Mouse (Mus musculus): ENCODE results near the gene Zfyve16. TPM values are rescaled to one million over a fixed set of nuclear protein-coding genes. Genes with fewer than 3 reads are reported as not detected.

Gene Zfyve16
- polyA plus RNA-seq, 1 experiment, result not detected

DNA sequence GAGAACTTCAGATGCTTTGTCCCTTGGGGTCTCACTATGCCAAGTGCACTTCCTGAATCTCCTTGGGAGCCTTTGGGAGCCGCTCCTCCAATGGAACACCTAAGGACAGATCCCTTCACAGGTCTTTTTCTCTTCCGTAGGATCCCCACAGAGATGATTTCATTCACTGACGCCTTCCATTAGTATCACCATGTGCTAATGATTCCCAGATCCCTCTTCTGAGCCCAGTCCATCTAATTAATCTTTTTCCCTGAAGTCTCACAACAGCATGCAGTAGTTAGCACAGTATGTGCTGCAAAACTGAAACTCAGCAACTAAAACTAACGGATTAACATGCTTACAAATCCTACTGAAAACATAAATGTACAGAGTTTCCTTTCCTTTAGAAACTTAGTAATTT lies 8.5 kb upstream of the Zfyve16 start:
- no peak overlapping the region for H3K4me3 ChIP-seq (ENCODE audit: insufficient read depth, low read depth, low read length)
- no peaks in the 10 kb centered on the region for H3K4me1 ChIP-seq (ENCODE audit: control insufficient read depth, insufficient read depth, low read length)
- WGBS, result 65% methylated on average over 4 of the region's 4 CpGs
- no peak for TF ChIP-seq CTCF (IDR thresholded peaks at IDR 0.05; ENCODE audit: insufficient read depth, low read depth, low read length)
- no peak for TF ChIP-seq POLR2A (IDR thresholded peaks at IDR 0.05; ENCODE audit: insufficient read depth, low read depth, low read length)
- H3K27ac ChIP-seq (ENCODE audit: insufficient read depth, low read depth, low read length), result no peak overlapping the region

- TF ChIP-seq POLR2A (IDR thresholded peaks at IDR 0.05; ENCODE audit: insufficient read depth, low read depth, low read length), result no peak
- Histone ChIP-seq H3K4me3 (ENCODE audit: insufficient read depth, low read depth, low read length) (no peak overlapping the region), H3K4me1 (ENCODE audit: control insufficient read depth, insufficient read depth, low read length) (no peaks in the 10 kb centered on the region), H3K27ac (ENCODE audit: insufficient read depth, low read depth, low read length) (no peak overlapping the region)
- 55% methylated on average over 2 of the region's 2 CpGs for WGBS
These were observed 3.1 kb upstream of the Zfyve16 start for GRCm38 (mm10) chr13:92533801-92534200.

DNA sequence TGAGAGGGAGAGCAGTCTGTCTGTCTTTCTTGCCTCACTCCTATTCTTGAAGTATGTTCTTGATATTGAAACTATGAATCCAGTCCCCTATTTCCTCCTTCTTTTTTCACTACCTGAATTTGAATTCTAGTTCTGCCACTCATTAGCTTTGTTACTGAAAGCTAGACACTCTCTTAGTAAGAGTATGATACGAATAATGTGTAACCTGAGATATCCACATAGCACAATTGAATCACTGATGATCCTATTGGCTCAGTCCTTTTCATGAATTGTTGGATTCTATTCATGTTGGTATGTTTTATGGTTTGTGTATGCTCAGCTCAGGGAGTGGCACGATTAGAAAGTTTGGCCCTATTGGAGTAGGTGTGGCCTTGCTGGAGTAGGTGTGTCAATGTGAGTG lies 1.5 kb upstream of the Zfyve16 start:
- TF ChIP-seq CTCF (IDR thresholded peaks at IDR 0.05; ENCODE audit: insufficient read depth, low read depth, low read length) (no peak), POLR2A (IDR thresholded peaks at IDR 0.05; ENCODE audit: insufficient read depth, low read depth, low read length) (no peak)
- WGBS, result 71% methylated on average over 2 of the region's 2 CpGs
- H3K4me1 ChIP-seq (ENCODE audit: control insufficient read depth, insufficient read depth, low read length), result no peaks in the 10 kb centered on the region

DNA sequence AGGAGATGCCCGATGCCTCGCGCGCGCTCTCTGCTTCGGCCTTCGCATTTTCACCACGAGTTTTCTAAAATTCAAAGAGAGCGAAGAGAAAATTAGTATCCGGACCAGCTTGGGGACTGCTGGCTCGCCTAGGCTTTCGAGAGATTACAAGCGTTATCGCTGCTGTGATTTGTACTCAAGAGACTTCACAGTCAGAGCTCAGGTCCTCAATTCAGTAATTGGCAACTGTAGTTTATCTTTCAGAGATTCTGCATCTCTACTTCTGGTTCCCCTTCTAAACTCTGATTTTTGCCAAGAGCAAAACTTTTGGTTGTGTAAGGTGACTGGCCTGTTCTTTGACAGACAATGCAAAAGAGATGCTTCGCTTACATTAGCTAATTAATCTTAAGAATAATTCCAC lies 569 bp upstream of the Zfyve16 start:
- Histone ChIP-seq H3K27ac (ENCODE audit: insufficient read depth, low read depth, low read length) (peak overlapping the region; percentile 55), H3K4me1 (ENCODE audit: control insufficient read depth, insufficient read depth, low read length) (no peaks in the 10 kb centered on the region), H3K4me3 (ENCODE audit: insufficient read depth, low read depth, low read length) (peak overlapping the region; percentile 71)
- 3% methylated on average over 15 of the region's 15 CpGs for WGBS
- TF ChIP-seq CTCF (IDR thresholded peaks at IDR 0.05; ENCODE audit: insufficient read depth, low read depth, low read length), result no peak
- no peak for TF ChIP-seq POLR2A (IDR thresholded peaks at IDR 0.05; ENCODE audit: insufficient read depth, low read depth, low read length)

More for the DNA sequence above, 1.5 kb upstream of the Zfyve16 start:
- no peak overlapping the region for H3K27ac ChIP-seq (ENCODE audit: insufficient read depth, low read depth, low read length)
- H3K4me3 ChIP-seq (ENCODE audit: insufficient read depth, low read depth, low read length), result no peak overlapping the region

GRCm38 (mm10) chr13:92529828-92530720 lies 594 bp downstream of the Zfyve16 start:
- WGBS, result 2% methylated on average over 47 of the region's 47 CpGs
- Histone ChIP-seq H3K27ac (ENCODE audit: insufficient read depth, low read depth, low read length) (peak overlapping the region; percentile 84), H3K4me1 (ENCODE audit: control insufficient read depth, insufficient read depth, low read length) (no peaks in the 10 kb centered on the region), H3K4me3 (ENCODE audit: insufficient read depth, low read depth, low read length) (peak overlapping the region; percentile 71)
- TF ChIP-seq POLR2A (IDR thresholded peaks at IDR 0.05; ENCODE audit: insufficient read depth, low read depth, low read length) (no peak), CTCF (IDR thresholded peaks at IDR 0.05; ENCODE audit: insufficient read depth, low read depth, low read length) (no peak)

DNA sequence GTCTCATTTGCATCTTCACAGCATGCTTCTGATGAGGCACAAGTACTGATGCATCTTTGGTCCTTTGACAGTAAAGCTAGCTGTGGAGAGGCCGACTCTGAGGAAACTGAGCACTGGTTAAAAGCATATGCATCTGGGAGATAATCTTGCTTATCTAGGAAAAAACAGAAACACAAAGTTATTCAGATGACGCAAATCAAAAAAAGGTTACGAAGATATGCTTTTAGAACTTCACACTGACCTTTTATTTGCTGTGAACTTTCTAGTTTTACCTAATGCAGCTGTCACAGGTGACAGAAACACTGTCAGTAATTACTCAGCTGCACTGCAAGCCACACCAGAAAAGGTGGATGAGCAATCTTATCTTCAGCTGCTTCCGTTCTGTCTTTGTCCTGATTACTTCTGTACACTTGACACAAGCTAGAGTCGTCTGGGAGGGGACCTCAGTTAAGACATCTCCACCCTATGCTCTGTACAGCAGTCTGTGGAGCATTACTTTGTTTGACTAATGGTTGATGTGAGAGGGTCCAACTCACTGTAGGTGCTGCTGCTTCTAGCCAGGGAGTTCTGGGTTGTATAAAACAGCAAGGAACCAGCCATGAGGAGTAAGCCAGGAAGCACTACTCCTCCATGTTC lies 7.4 kb downstream of the Zfyve16 start:
- Histone ChIP-seq H3K4me1 (ENCODE audit: control insufficient read depth, insufficient read depth, low read length) (no peaks in the 10 kb centered on the region), H3K27ac (ENCODE audit: insufficient read depth, low read depth, low read length) (no peak overlapping the region), H3K4me3 (ENCODE audit: insufficient read depth, low read depth, low read length) (no peak overlapping the region)
- 91% methylated on average over 5 of the region's 5 CpGs for WGBS
- TF ChIP-seq CTCF (IDR thresholded peaks at IDR 0.05; ENCODE audit: insufficient read depth, low read depth, low read length) (no peak), POLR2A (IDR thresholded peaks at IDR 0.05; ENCODE audit: insufficient read depth, low read depth, low read length) (no peak)

GRCm38 (mm10) chr13:92504871-92505270 lies 25.8 kb downstream of the Zfyve16 start:
- no peak overlapping the region for H3K4me3 ChIP-seq (ENCODE audit: insufficient read depth, low read depth, low read length)
- WGBS, result 88% methylated on average over 12 of the region's 12 CpGs
- H3K27ac ChIP-seq (ENCODE audit: insufficient read depth, low read depth, low read length), result no peak overlapping the region
- H3K4me1 ChIP-seq (ENCODE audit: control insufficient read depth, insufficient read depth, low read length), result no peaks in the 10 kb centered on the region
- TF ChIP-seq CTCF (IDR thresholded peaks at IDR 0.05; ENCODE audit: insufficient read depth, low read depth, low read length) (no peak), POLR2A (IDR thresholded peaks at IDR 0.05; ENCODE audit: insufficient read depth, low read depth, low read length) (no peak)

DNA sequence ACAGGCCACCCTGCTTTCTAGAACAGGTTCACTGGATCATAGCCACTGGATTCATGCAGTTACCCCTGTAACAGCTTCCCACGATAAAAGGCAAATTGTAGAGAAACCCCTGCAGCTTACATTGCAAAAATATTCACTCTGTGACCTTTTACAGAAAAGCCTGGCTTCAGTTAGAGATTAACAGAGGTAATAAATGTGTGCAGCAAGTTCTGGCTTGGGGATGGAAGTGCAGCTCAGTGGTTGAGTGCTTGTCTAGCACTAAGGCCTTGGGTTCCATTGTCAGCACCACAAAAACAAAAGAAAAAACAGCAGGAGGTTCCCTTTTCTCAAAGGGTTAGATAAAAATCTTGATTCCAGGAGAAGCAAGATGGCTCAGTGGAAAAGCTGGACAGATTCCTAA lies 38.7 kb downstream of the Zfyve16 start:
- WGBS, result 77% methylated on average over 1 of the region's 1 CpGs
- Histone ChIP-seq H3K4me3 (ENCODE audit: insufficient read depth, low read depth, low read length) (no peak overlapping the region), H3K4me1 (ENCODE audit: control insufficient read depth, insufficient read depth, low read length) (no peaks in the 10 kb centered on the region), H3K27ac (ENCODE audit: insufficient read depth, low read depth, low read length) (no peak overlapping the region)
- TF ChIP-seq POLR2A (IDR thresholded peaks at IDR 0.05; ENCODE audit: insufficient read depth, low read depth, low read length) (no peak), CTCF (IDR thresholded peaks at IDR 0.05; ENCODE audit: insufficient read depth, low read depth, low read length) (no peak)

GRCm38 (mm10) chr13:92490817-92491216 lies 39.9 kb downstream of the Zfyve16 start:
- Histone ChIP-seq H3K27ac (ENCODE audit: insufficient read depth, low read depth, low read length) (no peak overlapping the region), H3K4me3 (ENCODE audit: insufficient read depth, low read depth, low read length) (no peak overlapping the region), H3K4me1 (ENCODE audit: control insufficient read depth, insufficient read depth, low read length) (no peaks in the 10 kb centered on the region)
- TF ChIP-seq CTCF (IDR thresholded peaks at IDR 0.05; ENCODE audit: insufficient read depth, low read depth, low read length), result no peak
- no peak for TF ChIP-seq POLR2A (IDR thresholded peaks at IDR 0.05; ENCODE audit: insufficient read depth, low read depth, low read length)
- WGBS, result 33% methylated on average over 4 of the region's 4 CpGs
